Mouse (Mus musculus): Measurements from ENCODE around the gene Krt78. TPM values are rescaled to one million over a fixed set of nuclear protein-coding genes. Genes with fewer than 3 reads are reported as not detected.

Krt78 gene
- polyA plus RNA-seq, 1 experiment from 2014 or later, result 5.7 TPM

DNA sequence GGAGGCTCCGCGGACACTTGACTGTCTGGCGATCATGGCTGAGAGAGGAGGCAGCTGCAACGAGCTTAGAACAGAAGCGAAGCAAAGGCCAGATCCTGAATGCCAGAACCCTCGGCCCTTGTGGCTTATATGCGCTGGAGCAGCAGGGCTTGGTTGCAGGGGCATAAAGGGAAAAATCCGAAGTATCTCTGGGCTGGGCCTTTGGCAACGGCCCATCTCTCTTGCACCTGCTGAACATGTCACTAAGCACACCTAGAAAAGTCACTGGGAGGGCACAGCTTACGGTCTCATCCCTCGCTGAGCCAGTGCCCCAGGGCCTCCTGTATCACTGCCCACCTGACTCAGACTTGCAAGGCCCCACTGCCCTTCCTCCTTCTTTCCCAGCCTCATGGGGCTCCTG lies 29.5 kb downstream of the Krt78 start, which contains the start of gene Krt4:
Gene Krt4 (minus strand): TSS at position 101 of the 400 bp plus-strand sequence.
- ATAC-seq (ENCODE audit: insufficient read depth, low FRiP score, low read depth), result no peak
- H3K4me3 ChIP-seq (replicated peaks), result no peak within 1 kb of the TSS
- H3K4me1 ChIP-seq, result peaks cover 5% of the 10 kb centered on the region; the same call in 1 of the 2 replicates
- no peak within 1 kb of the TSS for H3K9ac ChIP-seq
- 67% methylated on average over 11 of the region's 11 CpGs for WGBS
- no peak within 1 kb of the TSS for H3K27ac ChIP-seq
- H3K9me3 ChIP-seq, result no peaks in the 10 kb centered on the region
- no peaks in the 10 kb centered on the region for H3K36me3 ChIP-seq
- H3K27me3 ChIP-seq (replicated peaks), result no peaks in the 10 kb centered on the region
- H3K4me2 ChIP-seq, result no peak within 1 kb of the TSS

DNA sequence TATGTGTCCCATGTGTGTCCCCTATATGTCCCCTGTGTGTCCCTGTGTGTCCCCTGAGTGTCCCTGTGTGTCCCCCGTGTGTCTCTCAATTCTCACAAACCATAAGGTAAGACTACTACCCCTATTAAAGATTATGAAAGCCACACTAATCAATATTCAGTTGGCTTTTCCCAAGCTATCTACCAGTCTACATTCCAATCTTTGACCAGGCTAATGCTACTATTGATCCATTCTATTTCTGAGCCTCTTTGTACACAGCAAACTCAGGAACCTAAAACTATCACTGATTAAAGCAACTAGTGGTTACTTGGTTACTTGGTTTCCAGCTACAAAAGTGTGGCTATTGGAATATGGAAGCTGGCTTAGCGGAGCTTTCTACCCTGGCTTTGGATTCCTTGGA lies 31.8 kb downstream of the Krt78 start:
- H3K4me3 ChIP-seq (replicated peaks), result no peak overlapping the region
- 87% methylated on average over 2 of the region's 2 CpGs for WGBS
- no peak for ATAC-seq (ENCODE audit: insufficient read depth, low FRiP score, low read depth)
- H3K9me3 ChIP-seq, result no peaks in the 10 kb centered on the region
- no peaks in the 10 kb centered on the region for H3K36me3 ChIP-seq
- no peaks in the 10 kb centered on the region for H3K4me1 ChIP-seq
- H3K4me2 ChIP-seq, result no peak overlapping the region
- no peak overlapping the region for H3K9ac ChIP-seq
- no peaks in the 10 kb centered on the region for H3K27me3 ChIP-seq (replicated peaks)
- no peak overlapping the region for H3K27ac ChIP-seq

DNA sequence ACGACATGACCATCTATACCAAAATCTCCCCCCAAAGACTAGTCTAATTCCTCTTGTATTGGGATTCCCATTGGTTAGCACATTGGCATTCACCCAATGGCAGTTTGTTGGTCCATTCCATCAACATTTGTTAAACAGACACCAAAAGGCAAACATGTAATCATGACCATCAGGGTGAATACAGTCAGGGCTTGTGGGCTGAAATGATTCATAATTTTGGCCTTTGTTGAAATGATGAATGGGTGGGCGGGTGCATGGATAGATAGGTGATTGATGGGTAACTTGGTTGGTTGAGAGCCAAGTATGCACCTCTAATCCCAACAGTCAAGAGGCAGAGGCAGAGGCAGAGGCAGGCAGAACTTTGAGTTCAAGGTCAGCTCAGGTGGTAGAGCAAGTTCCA lies 38.0 kb downstream of the Krt78 start:
- Histone ChIP-seq H3K9me3 (no peaks in the 10 kb centered on the region), H3K9ac (no peak overlapping the region), H3K4me1 (no peaks in the 10 kb centered on the region), H3K4me2 (no peak overlapping the region), H3K36me3 (no peaks in the 10 kb centered on the region), H3K4me3 (replicated peaks) (no peak overlapping the region), H3K27me3 (replicated peaks) (no peaks in the 10 kb centered on the region), H3K27ac (no peak overlapping the region)
- no peak for ATAC-seq (ENCODE audit: insufficient read depth, low FRiP score, low read depth)
- 58% methylated on average over 2 of the region's 2 CpGs for WGBS

GRCm38 (mm10) chr15:101904849-101905248 lies 49.2 kb downstream of the Krt78 start:
- ATAC-seq (ENCODE audit: insufficient read depth, low FRiP score, low read depth), result no peak

DNA sequence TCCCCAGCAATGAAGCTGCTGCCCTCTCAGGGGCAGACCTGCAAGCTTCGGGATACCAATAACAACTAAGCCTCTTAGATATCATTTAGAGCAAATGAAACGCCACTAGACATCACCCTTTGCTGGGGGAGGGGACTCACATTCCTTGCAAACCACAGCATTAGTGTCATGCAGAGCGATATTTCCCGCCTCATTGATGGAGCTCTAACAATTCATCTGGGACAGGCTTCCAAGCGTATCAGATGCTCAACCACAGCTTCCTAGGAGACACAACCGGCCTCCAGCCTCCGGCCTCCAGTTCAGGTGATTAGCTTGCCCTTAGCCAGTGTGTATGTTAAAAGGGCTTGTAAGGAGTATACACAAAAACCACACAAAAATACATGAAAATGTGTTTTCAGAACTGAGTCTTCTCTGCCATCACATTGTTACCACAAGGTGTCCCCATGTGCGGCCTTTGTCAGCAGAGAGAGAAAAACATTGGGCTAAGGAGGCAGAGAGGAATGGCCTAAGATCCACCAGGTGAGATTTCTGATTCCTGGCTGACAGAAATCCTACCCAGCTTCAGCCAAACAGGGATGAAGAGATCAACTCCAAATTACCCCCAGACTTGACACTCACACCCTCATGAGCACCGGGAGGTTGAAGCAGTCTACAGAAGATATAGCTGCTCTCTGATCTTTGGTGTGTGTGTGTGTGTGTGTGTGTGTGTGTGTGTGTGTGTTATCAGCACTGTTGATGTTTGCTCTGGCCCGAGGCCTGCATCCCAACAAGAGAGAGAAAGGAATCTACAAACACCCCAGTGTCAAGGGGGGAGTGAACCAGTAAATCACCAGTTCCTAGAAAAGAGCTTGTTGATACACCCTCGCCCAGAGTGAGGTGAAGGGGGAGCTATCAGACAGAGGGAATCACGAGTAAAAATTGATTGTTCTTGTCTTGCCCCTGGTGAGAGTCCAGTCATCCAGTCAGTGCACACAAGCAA lies 51.6 kb downstream of the Krt78 start:
- no peak overlapping the region for H3K4me2 ChIP-seq
- H3K4me1 ChIP-seq, result no peaks in the 10 kb centered on the region
- H3K27ac ChIP-seq, result no peak overlapping the region
- no peaks in the 10 kb centered on the region for H3K27me3 ChIP-seq (replicated peaks)
- no peaks in the 10 kb centered on the region for H3K9me3 ChIP-seq
- H3K36me3 ChIP-seq, result no peaks in the 10 kb centered on the region
- no peak overlapping the region for H3K9ac ChIP-seq
- no peak overlapping the region for H3K4me3 ChIP-seq (replicated peaks)
- no peak for ATAC-seq (ENCODE audit: insufficient read depth, low FRiP score, low read depth)
- WGBS, result 46% methylated on average over 12 of the region's 12 CpGs

More at GRCm38 (mm10) chr15:101904849-101905248, 49.2 kb downstream of the Krt78 start:
- no peaks in the 10 kb centered on the region for H3K4me1 ChIP-seq
- H3K4me3 ChIP-seq (replicated peaks), result no peak overlapping the region
- no peak overlapping the region for H3K4me2 ChIP-seq
- H3K9me3 ChIP-seq, result no peaks in the 10 kb centered on the region
- H3K27ac ChIP-seq, result no peak overlapping the region
- H3K27me3 ChIP-seq (replicated peaks), result no peaks in the 10 kb centered on the region
- no peak overlapping the region for H3K9ac ChIP-seq
- WGBS, result 74% methylated on average over 5 of the region's 5 CpGs
- H3K36me3 ChIP-seq, result no peaks in the 10 kb centered on the region

Other genes starting within 250 kb of the Krt78 start
- gene Krt5, start 241.4 kb downstream of the Krt78 start, polyA plus RNA-seq (2015; fragmentation: Nextera tagmentation; extraction: Ambion mirVana), result 187 and 301 TPM in 2 replicates
- not detected in 2 replicates for gene Krt71, start 211.2 kb downstream of the Krt78 start, polyA plus RNA-seq (2015; fragmentation: Nextera tagmentation; extraction: Ambion mirVana)
- not detected in 2 replicates for gene Krt72, start 167.8 kb downstream of the Krt78 start, polyA plus RNA-seq (2015; fragmentation: Nextera tagmentation; extraction: Ambion mirVana)
- not detected in 2 replicates for gene Krt73, start 151.9 kb downstream of the Krt78 start, polyA plus RNA-seq (2015; fragmentation: Nextera tagmentation; extraction: Ambion mirVana)
- gene Krt2, start 136.1 kb downstream of the Krt78 start, polyA plus RNA-seq (2015; fragmentation: Nextera tagmentation; extraction: Ambion mirVana), result not detected in 2 replicates
- 1.8 and 2.7 TPM in 2 replicates for gene Krt1, start 103.5 kb downstream of the Krt78 start, polyA plus RNA-seq (2015; fragmentation: Nextera tagmentation; extraction: Ambion mirVana)
- 0.06 and 0.14 TPM in 2 replicates for gene Krt77, start 84.6 kb downstream of the Krt78 start, polyA plus RNA-seq (2015; fragmentation: Nextera tagmentation; extraction: Ambion mirVana)
- gene Krt76, start 61.4 kb downstream of the Krt78 start, polyA plus RNA-seq (2015; fragmentation: Nextera tagmentation; extraction: Ambion mirVana), result not detected in 2 replicates
- gene Krt4, start 29.6 kb downstream of the Krt78 start, polyA plus RNA-seq (2015; fragmentation: Nextera tagmentation; extraction: Ambion mirVana), result 390 and 937 TPM in 2 replicates
- 1.2 and 1.6 TPM in 2 replicates for gene Krt79, start 14.0 kb downstream of the Krt78 start, polyA plus RNA-seq (2015; fragmentation: Nextera tagmentation; extraction: Ambion mirVana)
- 916 and 929 TPM in 2 replicates for gene Krt8, start 50.2 kb upstream of the Krt78 start, polyA plus RNA-seq (2015; fragmentation: Nextera tagmentation; extraction: Ambion mirVana)
- 448 and 512 TPM in 2 replicates for gene Krt18, start 73.9 kb upstream of the Krt78 start, polyA plus RNA-seq (2015; fragmentation: Nextera tagmentation; extraction: Ambion mirVana)
- gene Eif4b, start 119.5 kb upstream of the Krt78 start, polyA plus RNA-seq (2015; fragmentation: Nextera tagmentation; extraction: Ambion mirVana), result 107 and 116 TPM in 2 replicates
- 34.6 and 34.7 TPM in 2 replicates for gene Tns2, start 146.1 kb upstream of the Krt78 start, polyA plus RNA-seq (2015; fragmentation: Nextera tagmentation; extraction: Ambion mirVana)
- 25.0 and 25.2 TPM in 2 replicates for gene Spryd3, start 181.9 kb upstream of the Krt78 start, polyA plus RNA-seq (2015; fragmentation: Nextera tagmentation; extraction: Ambion mirVana)
- gene Igfbp6, start 190.1 kb upstream of the Krt78 start, polyA plus RNA-seq (2015; fragmentation: Nextera tagmentation; extraction: Ambion mirVana), result 13.2 and 18.2 TPM in 2 replicates
- gene Soat2, start 196.2 kb upstream of the Krt78 start, polyA plus RNA-seq (2015; fragmentation: Nextera tagmentation; extraction: Ambion mirVana), result 5.9 and 6.2 TPM in 2 replicates
- 44.5 and 52.7 TPM in 2 replicates for gene Zfp740, start 249.0 kb upstream of the Krt78 start, polyA plus RNA-seq (2015; fragmentation: Nextera tagmentation; extraction: Ambion mirVana)